Mouse (Mus musculus): ENCODE measurements around the gene Hdac7. TPM values are rescaled to one million over a fixed set of nuclear protein-coding genes. Genes with fewer than 3 reads are reported as not detected.
A peak's percentile ranks its signal among the peaks of the same experiment; 100 is the strongest.

Hdac7 gene
- polyA plus RNA-seq, 1 experiment = 14.4 TPM

GRCm38 (mm10) chr15:97825071-97825940 is 19.0 kb downstream of the Hdac7 start:
- H3K4me3 ChIP-seq (ENCODE audit: low read depth, low read length) = peak overlapping the region; percentile 13
- H3K9me3 ChIP-seq (replicated peaks; ENCODE audit: control insufficient read depth, insufficient read depth, low read length, poor library complexity, severe bottlenecking) = no peaks in the 10 kb centered on the region
- no peaks in the 10 kb centered on the region for H3K4me1 ChIP-seq (ENCODE audit: control insufficient read depth, insufficient read depth, low read length)
- H3K27me3 ChIP-seq (ENCODE audit: control insufficient read depth, insufficient read depth, low read length, poor library complexity, severe bottlenecking) = no peaks in the 10 kb centered on the region
- 0 out of 2 replicates have a peak overlapping the region, but pooled peaks have one; percentile 2 for H3K9ac ChIP-seq (ENCODE audit: low read depth, poor library complexity, severe bottlenecking)
- no peak for TF ChIP-seq EP300 (IDR thresholded peaks at IDR 0.05; ENCODE audit: insufficient read depth, low read depth, low read length)
- peak; percentile 17 for TF ChIP-seq CTCF (IDR thresholded peaks at IDR 0.05; ENCODE audit: low read depth, low read length)
- TF ChIP-seq POLR2A (IDR thresholded peaks at IDR 0.05; ENCODE audit: insufficient read depth, low read length) = no peak
- no peak overlapping the region for H3K27ac ChIP-seq (ENCODE audit: insufficient read depth, low read length)
- no peaks in the 10 kb centered on the region for H3K36me3 ChIP-seq (ENCODE audit: control insufficient read depth, insufficient read depth, low read length, poor library complexity, severe bottlenecking)

DNA sequence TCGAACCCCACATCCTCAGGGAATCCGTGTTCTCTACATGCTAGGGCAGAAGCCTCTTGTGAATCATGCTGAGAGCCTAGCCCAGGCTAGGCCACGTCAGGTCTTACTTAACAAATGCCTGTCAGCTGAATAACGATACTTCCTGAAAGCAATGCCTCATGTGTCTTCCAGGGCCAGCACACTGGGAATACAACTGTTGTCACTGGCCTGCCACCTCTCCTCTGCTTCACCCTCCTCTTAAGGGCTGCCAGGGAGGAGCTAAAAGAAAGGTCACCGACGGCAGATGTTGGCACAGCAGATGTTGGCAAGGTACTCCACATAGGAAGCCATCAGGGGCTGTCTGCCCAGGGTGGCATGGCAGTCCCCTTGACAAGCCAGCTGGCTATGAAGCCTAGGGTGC is 20.3 kb downstream of the Hdac7 start:
- H3K27me3 ChIP-seq (ENCODE audit: control insufficient read depth, insufficient read depth, low read length, poor library complexity, severe bottlenecking) = no peaks in the 10 kb centered on the region
- TF ChIP-seq POLR2A (IDR thresholded peaks at IDR 0.05; ENCODE audit: insufficient read depth, low read length) = no peak
- no peaks in the 10 kb centered on the region for H3K36me3 ChIP-seq (ENCODE audit: control insufficient read depth, insufficient read depth, low read length, poor library complexity, severe bottlenecking)
- H3K4me3 ChIP-seq (ENCODE audit: low read depth, low read length) = no peak overlapping the region
- H3K4me1 ChIP-seq (ENCODE audit: control insufficient read depth, insufficient read depth, low read length) = no peaks in the 10 kb centered on the region
- H3K9ac ChIP-seq (ENCODE audit: low read depth, poor library complexity, severe bottlenecking) = no peak overlapping the region
- no peaks in the 10 kb centered on the region for H3K9me3 ChIP-seq (replicated peaks; ENCODE audit: control insufficient read depth, insufficient read depth, low read length, poor library complexity, severe bottlenecking)
- no peak overlapping the region for H3K27ac ChIP-seq (ENCODE audit: insufficient read depth, low read length)

DNA sequence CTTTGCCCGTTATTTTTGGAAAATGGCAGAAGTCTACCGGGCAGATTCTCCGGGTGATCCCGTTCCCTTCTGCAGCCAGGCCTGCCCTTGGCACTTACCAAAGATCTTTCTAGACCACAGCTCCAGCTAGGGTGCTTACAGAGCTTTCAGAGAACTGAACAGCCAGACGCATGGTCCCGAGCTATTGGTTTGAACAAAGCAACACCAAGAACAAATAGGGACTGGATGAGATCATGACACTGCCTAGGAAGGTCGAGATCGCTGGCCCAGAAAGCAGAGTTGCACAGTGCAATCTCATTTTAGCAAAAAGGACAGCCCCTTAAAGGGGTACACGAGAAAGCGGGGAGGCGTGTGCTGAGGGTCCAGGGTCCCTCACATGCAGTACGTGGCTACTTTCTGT is 20.8 kb downstream of the Hdac7 start:
- Histone ChIP-seq H3K36me3 (ENCODE audit: control insufficient read depth, insufficient read depth, low read length, poor library complexity, severe bottlenecking) (no peaks in the 10 kb centered on the region), H3K4me1 (ENCODE audit: control insufficient read depth, insufficient read depth, low read length) (no peaks in the 10 kb centered on the region)

DNA sequence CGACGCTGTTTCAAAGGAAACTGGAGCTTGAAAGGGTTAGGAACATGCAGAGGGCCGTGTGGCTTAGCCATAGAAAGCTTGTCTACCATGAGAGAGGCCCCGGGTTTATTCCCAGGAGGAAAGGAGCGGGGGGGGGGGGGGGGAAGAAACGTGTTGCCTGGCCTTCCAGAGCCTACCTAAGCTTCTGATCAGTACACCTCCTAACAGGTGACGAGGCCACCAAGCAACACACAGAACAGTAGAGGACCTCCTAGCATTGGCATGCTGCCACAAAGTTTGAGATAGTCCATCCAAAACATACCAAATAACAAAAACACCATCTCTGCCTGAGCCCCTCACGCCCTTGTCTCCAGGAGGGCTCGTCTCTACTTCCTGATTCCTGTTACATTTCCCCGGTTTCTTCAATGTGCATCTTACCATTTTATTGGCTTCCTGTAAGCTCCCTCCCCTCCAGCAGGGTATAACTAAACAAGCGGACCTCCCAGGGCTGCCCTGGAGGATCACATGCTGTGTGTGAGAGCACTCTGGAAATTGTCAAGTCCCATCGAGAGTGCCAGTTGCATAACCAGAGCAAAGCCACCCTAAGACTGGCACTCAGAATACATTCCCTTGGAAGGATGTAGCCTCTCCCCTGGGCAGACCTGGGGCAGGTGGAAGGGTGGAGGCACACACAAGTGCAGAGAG is 21.6 kb downstream of the Hdac7 start:
- Histone ChIP-seq H3K36me3 (ENCODE audit: control insufficient read depth, insufficient read depth, low read length, poor library complexity, severe bottlenecking) (no peaks in the 10 kb centered on the region), H3K4me3 (ENCODE audit: low read depth, low read length) (no peak overlapping the region), H3K27ac (ENCODE audit: insufficient read depth, low read length) (no peak overlapping the region), H3K27me3 (ENCODE audit: control insufficient read depth, insufficient read depth, low read length, poor library complexity, severe bottlenecking) (no peaks in the 10 kb centered on the region), H3K9ac (ENCODE audit: low read depth, poor library complexity, severe bottlenecking) (no peak overlapping the region), H3K4me1 (ENCODE audit: control insufficient read depth, insufficient read depth, low read length) (no peaks in the 10 kb centered on the region), H3K9me3 (replicated peaks; ENCODE audit: control insufficient read depth, insufficient read depth, low read length, poor library complexity, severe bottlenecking) (no peaks in the 10 kb centered on the region)
- TF ChIP-seq EP300 (IDR thresholded peaks at IDR 0.05; ENCODE audit: insufficient read depth, low read depth, low read length) (no peak), POLR2A (IDR thresholded peaks at IDR 0.05; ENCODE audit: insufficient read depth, low read length) (no peak), CTCF (IDR thresholded peaks at IDR 0.05; ENCODE audit: low read depth, low read length) (no peak)

More for the DNA sequence above, 20.8 kb downstream of the Hdac7 start:
- no peak for TF ChIP-seq CTCF (IDR thresholded peaks at IDR 0.05; ENCODE audit: low read depth, low read length)
- TF ChIP-seq EP300 (IDR thresholded peaks at IDR 0.05; ENCODE audit: insufficient read depth, low read depth, low read length) = no peak
- TF ChIP-seq POLR2A (IDR thresholded peaks at IDR 0.05; ENCODE audit: insufficient read depth, low read length) = no peak
- no peaks in the 10 kb centered on the region for H3K27me3 ChIP-seq (ENCODE audit: control insufficient read depth, insufficient read depth, low read length, poor library complexity, severe bottlenecking)
- no peak overlapping the region for H3K27ac ChIP-seq (ENCODE audit: insufficient read depth, low read length)
- no peak overlapping the region for H3K4me3 ChIP-seq (ENCODE audit: low read depth, low read length)
- no peaks in the 10 kb centered on the region for H3K9me3 ChIP-seq (replicated peaks; ENCODE audit: control insufficient read depth, insufficient read depth, low read length, poor library complexity, severe bottlenecking)
- no peak overlapping the region for H3K9ac ChIP-seq (ENCODE audit: low read depth, poor library complexity, severe bottlenecking)

DNA sequence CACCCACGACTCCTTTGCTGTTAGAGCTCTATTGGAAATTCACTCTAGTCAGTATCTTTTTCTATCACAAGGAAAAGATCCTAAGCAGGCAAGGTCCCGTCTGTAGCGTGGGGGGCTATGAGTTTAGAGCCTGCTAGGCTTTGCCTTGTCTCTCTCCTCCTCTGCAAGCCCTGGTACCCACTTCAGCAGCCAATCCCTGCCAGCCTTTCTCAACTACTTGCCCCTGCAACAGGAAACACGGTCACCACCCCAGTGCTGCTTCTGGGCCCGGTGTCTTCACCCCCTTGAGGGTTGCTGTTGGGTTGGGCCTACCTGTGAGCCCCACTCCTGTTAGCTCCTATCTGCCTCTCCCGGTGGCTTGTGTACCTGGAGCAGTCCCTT is 22.3 kb downstream of the Hdac7 start:
- Histone ChIP-seq H3K9ac (ENCODE audit: low read depth, poor library complexity, severe bottlenecking) (no peak overlapping the region), H3K27ac (ENCODE audit: insufficient read depth, low read length) (no peak overlapping the region), H3K4me3 (ENCODE audit: low read depth, low read length) (no peak overlapping the region), H3K36me3 (ENCODE audit: control insufficient read depth, insufficient read depth, low read length, poor library complexity, severe bottlenecking) (no peaks in the 10 kb centered on the region), H3K27me3 (ENCODE audit: control insufficient read depth, insufficient read depth, low read length, poor library complexity, severe bottlenecking) (no peaks in the 10 kb centered on the region), H3K4me1 (ENCODE audit: control insufficient read depth, insufficient read depth, low read length) (no peaks in the 10 kb centered on the region), H3K9me3 (replicated peaks; ENCODE audit: control insufficient read depth, insufficient read depth, low read length, poor library complexity, severe bottlenecking) (no peaks in the 10 kb centered on the region)
- TF ChIP-seq CTCF (IDR thresholded peaks at IDR 0.05; ENCODE audit: low read depth, low read length) (no peak), EP300 (IDR thresholded peaks at IDR 0.05; ENCODE audit: insufficient read depth, low read depth, low read length) (no peak), POLR2A (IDR thresholded peaks at IDR 0.05; ENCODE audit: insufficient read depth, low read length) (no peak)
